Mouse (Mus musculus) spleen, adult 12 weeks (tissue): Measurements from ENCODE around the gene Homer2.

Experiments
- DNase-seq: peaks from one replicate; pipeline ENCODE4 v3.0.0; 2022; ENCODE audit warnings: low spot score

Homer2 gene

GRCm38 (mm10) chr7:81698357-81698756 is 9.0 kb downstream of the Homer2 start:
- DNase-seq = no peak

GRCm38 (mm10) chr7:81697954-81698353 is 9.4 kb downstream of the Homer2 start:
- no peak for DNase-seq

GRCm38 (mm10) chr7:81695763-81696533 is 11.4 kb downstream of the Homer2 start:
- DNase-seq = no peak

GRCm38 (mm10) chr7:81691067-81691466 is 16.3 kb downstream of the Homer2 start:
- DNase-seq = no peak

- no peak for DNase-seq
Observed at GRCm38 (mm10) chr7:81689116-81689681, 18.1 kb downstream of the Homer2 start.

- DNase-seq = no peak
Observed at GRCm38 (mm10) chr7:81688378-81688777, 18.9 kb downstream of the Homer2 start.

- DNase-seq = no peak
Observed at GRCm38 (mm10) chr7:81687684-81688316, 19.5 kb downstream of the Homer2 start.

GRCm38 (mm10) chr7:81685375-81685774 is 22.0 kb downstream of the Homer2 start:
- DNase-seq = no peak

GRCm38 (mm10) chr7:81683779-81684422 is 23.4 kb downstream of the Homer2 start:
- no peak for DNase-seq

- no peak for DNase-seq
Observed at GRCm38 (mm10) chr7:81681386-81681785, 25.9 kb downstream of the Homer2 start.

- DNase-seq = no peak
Observed at GRCm38 (mm10) chr7:81673359-81674013, 33.8 kb downstream of the Homer2 start.

- no peak for DNase-seq
Observed at GRCm38 (mm10) chr7:81672735-81673291, 34.5 kb downstream of the Homer2 start.

- DNase-seq = no peak
Observed at GRCm38 (mm10) chr7:81667156-81667555, 40.2 kb downstream of the Homer2 start.

GRCm38 (mm10) chr7:81666585-81666984 is 40.7 kb downstream of the Homer2 start:
- no peak for DNase-seq

- no peak for DNase-seq
Observed at GRCm38 (mm10) chr7:81663057-81663456, 44.3 kb downstream of the Homer2 start.

GRCm38 (mm10) chr7:81657631-81658347 is 49.5 kb downstream of the Homer2 start:
- no peak for DNase-seq

GRCm38 (mm10) chr7:81657055-81657454 is 50.3 kb downstream of the Homer2 start:
- no peak for DNase-seq

GRCm38 (mm10) chr7:81656635-81657034 is 50.7 kb downstream of the Homer2 start:
- DNase-seq = no peak

- DNase-seq = no peak
Observed at GRCm38 (mm10) chr7:81654946-81655718, 52.2 kb downstream of the Homer2 start.

- DNase-seq = no peak
Observed at GRCm38 (mm10) chr7:81653988-81654387, 53.3 kb downstream of the Homer2 start.
